Mouse (Mus musculus): ENCODE results near the gene Chn2.

GRCm38 (mm10) chr6:54272556-54273378 is 233.4 kb downstream of the Chn2 start:
- TF ChIP-seq POLR2A (IDR thresholded peaks at IDR 0.05; ENCODE audit: low read depth, low read length) (no peak), CTCF (conservative IDR thresholded peaks at IDR 0.05; ENCODE audit: insufficient read depth, insufficient read length, low read depth, low read length) (no peak)

Measured in kidney, adult 2 months (tissue).